Mouse (Mus musculus) neural tube, embryonic 11.5 days (tissue): ENCODE results near the gene Tmem184a. TPM values are rescaled to one million over a fixed set of nuclear protein-coding genes. Genes with fewer than 3 reads are reported as not detected.

Experiments
- ATAC-seq: fragments of 200-750 bp; cut with Nextera tagmentation; 2 replicates; pipeline ENCODE4 v1.8.0; 2017; ENCODE audit warnings: moderate number of reproducible peaks, mild to moderate bottlenecking, moderate TSS enrichment, moderate library complexity; ENCODE audit not compliant: insufficient read depth, low FRiP score, low TSS enrichment
- DNase-seq: peaks from one replicate; pipeline ENCODE4 v3.0.0-alpha.2; 2015; ENCODE audit warnings: low spot score
- H3K27ac ChIP-seq: fragments of 300-500 bp; sonication (generic); 2 replicates; pipeline ENCODE4 v1.5.1; 2014; ENCODE audit warnings: low read depth, mild to moderate bottlenecking, low read length
- H3K27me3 ChIP-seq: fragments of 300-500 bp; sonication (generic); 2 replicates; pipeline ENCODE4 v1.6.1; 2014; ENCODE audit warnings: mild to moderate bottlenecking, low read length, mixed read lengths; ENCODE audit not compliant: control insufficient read depth, insufficient read depth
- H3K36me3 ChIP-seq: fragments of 300-500 bp; sonication (generic); 2 replicates; pipeline ENCODE4 v1.6.1; 2014; ENCODE audit warnings: mild to moderate bottlenecking, low read length, moderate library complexity, mixed read lengths; ENCODE audit not compliant: control insufficient read depth, insufficient read depth
- H3K4me1 ChIP-seq: fragments of 300-500 bp; sonication (generic); 2 replicates; pipeline ENCODE4 v1.6.1; 2014; ENCODE audit warnings: low read length, mixed read lengths; ENCODE audit not compliant: control insufficient read depth, insufficient read depth
- H3K4me2 ChIP-seq: fragments of 300-500 bp; sonication (generic); 2 replicates; pipeline ENCODE4 v1.6.1; 2014; ENCODE audit warnings: low read depth, mild to moderate bottlenecking, moderate library complexity
- H3K4me3 ChIP-seq: fragments of 300-500 bp; sonication (generic); 2 replicates; pipeline ENCODE4 v1.5.1; 2014; ENCODE audit warnings: low read depth, low read length
- H3K9ac ChIP-seq: fragments of 300-500 bp; sonication (generic); 2 replicates; pipeline ENCODE4 v1.6.1; 2014; ENCODE audit warnings: mild to moderate bottlenecking, low read length
- H3K9me3 ChIP-seq: fragments of 300-500 bp; sonication (generic); 2 replicates; pipeline ENCODE4 v1.6.1; 2016; ENCODE audit warnings: low read length; ENCODE audit not compliant: control insufficient read depth
- WGBS: fragments of 180-500 bp; shearing (Covaris S2); extraction: QIAGEN DNeasy Blood & Tissue Kit; methylation state at CpG from one replicate; pipeline ENCODE4 v1.1.7; 2014; 5-methylcytosine and 5-hydroxymethylcytosine counted together
- polyA plus RNA-seq: library from polyadenylated mRNA; unstranded; fragments of >200 nt; fragmentation: Nextera tagmentation; extraction: Ambion mirVana; gene quantifications from 2 replicates; pipeline ENCODE4 v1.2.1, GENCODE M21; 2014

Tmem184a gene
- polyA plus RNA-seq, 1 experiment from 2014 or later, result 0.70 TPM

DNA sequence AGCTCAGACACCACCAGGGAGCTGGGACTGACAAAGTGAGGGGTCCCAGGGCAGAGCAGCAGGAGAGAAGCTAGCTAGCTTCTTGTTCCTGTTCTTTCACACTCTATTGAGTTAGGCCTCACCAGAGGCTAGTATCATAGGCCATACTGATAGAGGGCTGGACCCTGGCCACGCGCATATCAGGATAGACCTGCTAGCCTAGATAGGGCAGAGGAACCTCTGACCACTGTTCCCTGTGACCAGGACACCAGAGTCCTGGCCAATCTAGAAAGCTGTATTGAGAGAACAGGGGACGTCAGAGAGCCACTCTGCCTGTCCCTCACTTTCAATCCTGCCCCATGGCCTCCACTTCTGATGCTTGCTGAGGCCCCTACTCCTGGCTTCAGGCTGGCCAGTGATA lies 1.7 kb downstream of the Tmem184a start:
- Histone ChIP-seq H3K9ac (no peak overlapping the region), H3K9me3 (no peaks in the 10 kb centered on the region), H3K4me3 (no peak overlapping the region), H3K36me3 (peaks cover under 1% of the 10 kb centered on the region; the same call in 1 of the 2 replicates), H3K27ac (no peak overlapping the region), H3K4me1 (no peaks in the 10 kb centered on the region), H3K4me2 (no peak overlapping the region), H3K27me3 (peaks cover 12% of the 10 kb centered on the region)
- WGBS, result 81% methylated on average over 3 of the region's 3 CpGs
- DNase-seq (no peak), ATAC-seq (no peak)

DNA sequence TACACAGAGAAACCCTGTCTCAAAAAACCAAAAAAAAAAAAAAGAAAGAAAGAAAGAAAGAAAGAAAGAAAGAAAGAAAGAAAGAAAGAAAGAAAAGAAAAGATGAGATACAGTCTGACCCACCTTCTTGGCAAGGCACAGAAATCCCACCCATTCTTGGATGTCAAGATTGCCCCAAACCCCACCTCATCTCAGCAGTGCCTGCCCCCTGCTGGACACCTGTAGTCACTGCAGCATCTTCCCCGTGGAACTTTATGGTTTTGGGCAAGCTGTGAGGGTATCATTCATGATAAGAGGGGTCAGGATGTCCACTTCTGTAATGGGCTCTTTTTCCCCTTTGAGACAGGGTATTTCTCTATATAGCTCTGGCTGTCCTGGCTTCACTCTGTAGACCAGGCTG lies 2.4 kb downstream of the Tmem184a start:
- no peak for ATAC-seq

GRCm38 (mm10) chr5:139816445-139816844 lies 3.3 kb downstream of the Tmem184a start:
- Histone ChIP-seq H3K4me3 (no peak overlapping the region), H3K9me3 (no peaks in the 10 kb centered on the region), H3K36me3 (no peaks in the 10 kb centered on the region), H3K4me1 (no peaks in the 10 kb centered on the region), H3K27ac (no peak overlapping the region), H3K27me3 (peaks cover 16% of the 10 kb centered on the region), H3K4me2 (no peak overlapping the region), H3K9ac (no peak overlapping the region)
- DNase-seq, result no peak
- no peak for ATAC-seq

More for the DNA sequence above, 2.4 kb downstream of the Tmem184a start:
- 6% methylated on average over 1 of the region's 1 CpGs for WGBS
- no peak overlapping the region for H3K4me2 ChIP-seq
- H3K27me3 ChIP-seq, result peaks cover 16% of the 10 kb centered on the region
- no peak for DNase-seq
- H3K4me3 ChIP-seq, result no peak overlapping the region
- no peak overlapping the region for H3K27ac ChIP-seq
- H3K36me3 ChIP-seq, result no peaks in the 10 kb centered on the region
- no peaks in the 10 kb centered on the region for H3K9me3 ChIP-seq
- H3K4me1 ChIP-seq, result no peaks in the 10 kb centered on the region
- no peak overlapping the region for H3K9ac ChIP-seq

GRCm38 (mm10) chr5:139815964-139816363 lies 3.8 kb downstream of the Tmem184a start:
- ATAC-seq, result no peak
- H3K9ac ChIP-seq, result no peak overlapping the region
- no peak for DNase-seq

DNA sequence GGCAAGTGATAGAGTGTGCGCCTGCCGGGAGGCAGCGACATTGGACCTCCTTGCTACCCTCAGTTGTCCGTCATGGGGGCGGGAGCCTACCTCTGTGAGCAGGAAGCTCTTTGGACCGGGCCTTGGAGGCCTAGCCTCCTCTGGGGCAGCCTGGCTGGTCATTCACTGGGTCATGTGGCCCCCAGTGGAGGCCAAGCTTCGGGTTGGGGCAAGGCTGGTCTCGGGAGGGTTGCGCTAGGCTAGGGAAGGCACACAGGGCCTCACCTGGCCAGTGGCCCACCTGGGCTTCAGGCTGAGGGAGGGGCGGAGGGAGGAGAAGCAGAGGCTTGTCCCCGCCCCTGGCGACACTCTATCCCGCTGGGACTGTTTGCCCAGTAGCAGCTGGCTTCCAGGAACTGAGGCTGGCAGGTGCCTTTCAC lies 5.7 kb downstream of the Tmem184a start:
- Histone ChIP-seq H3K27me3 (peaks cover 16% of the 10 kb centered on the region), H3K9ac (no peak overlapping the region), H3K4me2 (no peak overlapping the region), H3K27ac (no peak overlapping the region), H3K9me3 (no peaks in the 10 kb centered on the region), H3K4me1 (no peaks in the 10 kb centered on the region), H3K4me3 (no peak overlapping the region), H3K36me3 (no peaks in the 10 kb centered on the region)
- WGBS, result 10% methylated on average over 13 of the region's 13 CpGs
- DNase-seq (no peak), ATAC-seq (no peak)

More at GRCm38 (mm10) chr5:139815964-139816363, 3.8 kb downstream of the Tmem184a start:
- 81% methylated on average over 6 of the region's 6 CpGs for WGBS
- no peak overlapping the region for H3K27ac ChIP-seq
- no peak overlapping the region for H3K4me3 ChIP-seq
- H3K27me3 ChIP-seq, result peaks cover 16% of the 10 kb centered on the region
- H3K4me1 ChIP-seq, result no peaks in the 10 kb centered on the region
- H3K4me2 ChIP-seq, result no peak overlapping the region
- no peaks in the 10 kb centered on the region for H3K36me3 ChIP-seq
- H3K9me3 ChIP-seq, result no peaks in the 10 kb centered on the region

DNA sequence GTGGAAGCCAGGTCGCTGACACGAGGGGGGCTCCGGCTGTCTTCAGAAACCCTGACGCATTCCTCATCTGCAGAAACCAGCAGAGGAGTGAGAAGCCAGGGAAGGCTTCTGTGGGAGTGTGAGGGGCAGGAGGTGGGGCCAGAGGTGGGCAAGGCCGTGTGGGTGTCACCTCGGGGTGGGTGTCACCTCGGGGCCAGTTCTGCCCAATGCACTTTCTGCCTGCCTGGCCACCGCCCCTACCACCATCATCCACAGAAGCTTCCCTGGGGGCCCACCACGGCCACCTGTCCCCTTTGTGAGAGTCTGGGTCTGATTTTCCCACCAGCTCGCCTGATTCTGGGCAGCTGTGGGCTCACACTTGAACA lies 6.6 kb downstream of the Tmem184a start:
- Histone ChIP-seq H3K4me2 (no peak overlapping the region), H3K4me1 (no peaks in the 10 kb centered on the region), H3K4me3 (no peak overlapping the region), H3K9me3 (no peaks in the 10 kb centered on the region), H3K27ac (no peak overlapping the region), H3K27me3 (peaks cover 16% of the 10 kb centered on the region), H3K9ac (no peak overlapping the region), H3K36me3 (no peaks in the 10 kb centered on the region)
- 39% methylated on average over 10 of the region's 10 CpGs for WGBS
- DNase-seq (no peak), ATAC-seq (no peak)

- Histone ChIP-seq H3K36me3 (no peaks in the 10 kb centered on the region), H3K9me3 (no peaks in the 10 kb centered on the region), H3K4me2 (no peak overlapping the region), H3K27ac (no peak overlapping the region), H3K27me3 (peaks cover 16% of the 10 kb centered on the region), H3K4me3 (no peak overlapping the region), H3K9ac (no peak overlapping the region), H3K4me1 (no peaks in the 10 kb centered on the region)
- no peak for DNase-seq
- 73% methylated on average over 20 of the region's 20 CpGs for WGBS
- no peak for ATAC-seq
Measured at GRCm38 (mm10) chr5:139812398-139813125, 7.2 kb downstream of the Tmem184a start.

DNA sequence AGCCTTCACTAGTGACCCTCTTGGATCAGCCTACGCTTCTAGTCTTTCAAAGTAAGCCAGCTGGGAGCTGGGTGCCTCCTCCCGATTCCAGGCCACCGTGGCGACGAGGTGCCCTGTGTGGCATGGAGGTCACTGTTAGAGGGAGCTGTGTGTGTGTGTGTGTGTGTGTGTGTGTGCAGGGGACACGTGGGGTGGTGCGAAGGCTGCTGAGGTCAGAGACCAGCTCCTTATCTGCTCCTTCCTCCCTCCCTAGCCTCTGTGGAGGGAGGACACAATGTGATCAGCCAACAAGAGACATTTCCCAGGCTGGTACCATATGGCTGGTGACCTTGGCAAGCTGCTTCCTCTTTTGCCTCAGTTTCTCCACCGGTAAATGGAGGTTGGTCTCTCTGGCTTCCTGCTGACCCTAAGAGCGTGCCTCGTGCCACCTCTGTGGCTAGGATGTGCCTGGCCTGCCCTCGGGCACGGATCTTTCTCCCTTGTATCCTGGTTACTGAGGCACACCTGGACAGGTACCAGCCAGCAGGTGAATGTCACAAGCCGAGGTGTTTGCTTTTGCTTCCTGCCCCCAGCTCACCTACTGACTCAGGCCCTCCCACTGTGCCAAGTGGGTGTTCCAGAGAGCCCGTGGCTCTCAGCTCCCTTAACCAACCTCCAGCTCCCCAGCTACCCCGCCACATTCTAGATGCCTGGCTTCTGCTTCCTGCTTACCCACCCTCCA lies 7.9 kb downstream of the Tmem184a start:
- H3K9me3 ChIP-seq, result no peaks in the 10 kb centered on the region
- WGBS, result 84% methylated on average over 15 of the region's 15 CpGs
- H3K27me3 ChIP-seq, result peaks cover 16% of the 10 kb centered on the region
- H3K4me2 ChIP-seq, result no peak overlapping the region
- no peaks in the 10 kb centered on the region for H3K4me1 ChIP-seq
- H3K27ac ChIP-seq, result no peak overlapping the region
- no peak overlapping the region for H3K9ac ChIP-seq
- no peak overlapping the region for H3K4me3 ChIP-seq
- DNase-seq (no peak), ATAC-seq (no peak)
- no peaks in the 10 kb centered on the region for H3K36me3 ChIP-seq

DNA sequence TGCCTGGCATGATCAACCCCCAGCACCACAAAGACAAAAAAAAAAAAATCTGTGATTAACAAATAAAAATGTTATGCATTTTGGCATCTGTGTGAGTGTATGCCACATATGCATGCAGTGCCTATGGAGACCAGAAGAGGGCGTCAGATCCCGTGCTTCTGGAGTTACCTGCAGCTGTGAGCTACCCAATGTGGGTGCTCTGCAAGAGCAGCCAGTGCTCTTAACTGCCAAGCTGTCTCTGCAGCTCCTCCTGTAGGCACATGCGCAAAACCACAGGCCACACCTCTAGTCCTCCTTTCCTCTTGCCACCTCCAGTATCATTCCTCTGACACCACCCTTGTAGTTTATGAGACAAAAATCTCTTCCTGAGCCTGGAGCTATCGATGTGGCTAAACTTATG lies 10.3 kb downstream of the Tmem184a start:
- H3K4me2 ChIP-seq, result no peak overlapping the region
- no peaks in the 10 kb centered on the region for H3K36me3 ChIP-seq
- WGBS, result 59% methylated on average over 4 of the region's 4 CpGs
- ATAC-seq (no peak), DNase-seq (no peak)
- H3K27ac ChIP-seq, result no peak overlapping the region
- H3K27me3 ChIP-seq, result peaks cover 15% of the 10 kb centered on the region
- H3K9ac ChIP-seq, result no peak overlapping the region
- H3K4me1 ChIP-seq, result no peaks in the 10 kb centered on the region
- H3K9me3 ChIP-seq, result no peaks in the 10 kb centered on the region
- no peak overlapping the region for H3K4me3 ChIP-seq
